Mouse (Mus musculus) right cerebral cortex, postnatal 25 days (tissue): Measurements from ENCODE around the gene Nmnat2.

ENCODE experiments used
- DNase-seq: peaks from one replicate; pipeline ENCODE4 v3.0.0; 2022

Nmnat2 gene

GRCm38 (mm10) chr1:153095328-153095727, 140.5 kb downstream of the Nmnat2 start:
- DNase-seq, result no peak

- DNase-seq, result no peak
These were observed 141.3 kb downstream of the Nmnat2 start for GRCm38 (mm10) chr1:153095826-153096727.

GRCm38 (mm10) chr1:153097017-153097675, 142.4 kb downstream of the Nmnat2 start:
- no peak for DNase-seq

GRCm38 (mm10) chr1:153098586-153098985, 143.8 kb downstream of the Nmnat2 start:
- DNase-seq, result no peak

GRCm38 (mm10) chr1:153100912-153101311, 146.1 kb downstream of the Nmnat2 start:
- DNase-seq, result no peak

- peak; percentile 25 for DNase-seq
These were observed 146.6 kb downstream of the Nmnat2 start for GRCm38 (mm10) chr1:153101327-153101880.

- no peak for DNase-seq
These were observed 147.7 kb downstream of the Nmnat2 start for GRCm38 (mm10) chr1:153102296-153103185.

GRCm38 (mm10) chr1:153103186-153103554, 148.4 kb downstream of the Nmnat2 start:
- DNase-seq, result no peak

- no peak for DNase-seq
These were observed 150.0 kb downstream of the Nmnat2 start for GRCm38 (mm10) chr1:153104804-153105203.

- DNase-seq, result no peak
These were observed 153.1 kb downstream of the Nmnat2 start for GRCm38 (mm10) chr1:153107866-153108265.

GRCm38 (mm10) chr1:153109346-153109745, 154.6 kb downstream of the Nmnat2 start:
- DNase-seq, result no peak

GRCm38 (mm10) chr1:153109836-153110235, 155.0 kb downstream of the Nmnat2 start:
- DNase-seq, result no peak

GRCm38 (mm10) chr1:153111596-153111995, 156.8 kb downstream of the Nmnat2 start:
- no peak for DNase-seq

- no peak for DNase-seq
These were observed 160.5 kb downstream of the Nmnat2 start for GRCm38 (mm10) chr1:153115315-153115714.

- no peak for DNase-seq
These were observed 165.8 kb downstream of the Nmnat2 start for GRCm38 (mm10) chr1:153120544-153120943.

GRCm38 (mm10) chr1:153121320-153121719, 166.5 kb downstream of the Nmnat2 start:
- DNase-seq, result no peak

GRCm38 (mm10) chr1:153122764-153123163, 168.0 kb downstream of the Nmnat2 start:
- DNase-seq, result no peak

- DNase-seq, result no peak
These were observed 169.7 kb downstream of the Nmnat2 start for GRCm38 (mm10) chr1:153124502-153124901.

GRCm38 (mm10) chr1:153125287-153126275, 170.8 kb downstream of the Nmnat2 start:
- DNase-seq, result no peak

- no peak for DNase-seq
These were observed 171.9 kb downstream of the Nmnat2 start for GRCm38 (mm10) chr1:153126491-153127381.
